Mouse (Mus musculus) CD4-positive naive resting alpha-beta T cell, adult 76 days (primary cell): ENCODE measurements around the gene Tex44. TPM values are rescaled to one million over a fixed set of nuclear protein-coding genes. Genes with fewer than 3 reads are reported as not detected.

Source experiments
- total RNA-seq: library from RNA; stranded (reverse); gene quantifications from one replicate; pipeline ENCODE4 v1.2.4, GENCODE M21; 2023

Gene Tex44
- not detected for total RNA-seq

DNA sequence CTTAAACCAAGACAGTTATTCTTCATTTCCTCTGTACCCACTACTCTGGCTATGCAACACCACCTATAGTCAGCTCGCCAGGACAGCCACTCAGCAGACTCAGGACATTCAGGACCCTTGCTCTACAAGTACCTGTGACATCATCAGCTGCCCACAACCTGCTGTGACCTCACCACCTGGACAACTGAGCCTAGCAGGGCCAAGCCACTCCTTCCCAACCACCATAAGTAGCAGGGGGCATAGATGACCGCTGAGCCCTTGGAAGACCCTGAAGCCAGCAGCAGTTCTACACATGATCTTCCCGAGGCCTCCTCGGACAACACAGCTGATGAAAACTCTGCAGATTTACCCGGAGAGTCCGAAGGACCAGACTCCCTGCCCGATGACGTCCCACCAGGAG is at the start of gene Tex44, which contains the start of gene Nmur1:
Gene Tex44 (plus strand): TSS at position 202 of the 400 bp plus-strand sequence.
Gene Nmur1 (minus strand): TSS at position 101 of the 400 bp plus-strand sequence.

Other genes starting within 250 kb of the Tex44 start
- gene B3gnt7, start 123.5 kb upstream of the Tex44 start, total RNA-seq, result 4.7 TPM
- 548 TPM for gene Ncl, start 66.9 kb upstream of the Tex44 start, total RNA-seq
- not detected for gene Nmur1, start 101 bp upstream of the Tex44 start, total RNA-seq
- gene Ptma, start 100.4 kb downstream of the Tex44 start, total RNA-seq, result 1,388 TPM
- gene Pde6d, start 156.3 kb downstream of the Tex44 start, total RNA-seq, result 13.7 TPM
- gene Cops7b, start 156.6 kb downstream of the Tex44 start, total RNA-seq, result 8.7 TPM
- not detected for gene Nppc, start 244.2 kb downstream of the Tex44 start, total RNA-seq